Comparison of ENCODE assay signal across 18 mouse cellular contexts in the genomic region with DNA sequence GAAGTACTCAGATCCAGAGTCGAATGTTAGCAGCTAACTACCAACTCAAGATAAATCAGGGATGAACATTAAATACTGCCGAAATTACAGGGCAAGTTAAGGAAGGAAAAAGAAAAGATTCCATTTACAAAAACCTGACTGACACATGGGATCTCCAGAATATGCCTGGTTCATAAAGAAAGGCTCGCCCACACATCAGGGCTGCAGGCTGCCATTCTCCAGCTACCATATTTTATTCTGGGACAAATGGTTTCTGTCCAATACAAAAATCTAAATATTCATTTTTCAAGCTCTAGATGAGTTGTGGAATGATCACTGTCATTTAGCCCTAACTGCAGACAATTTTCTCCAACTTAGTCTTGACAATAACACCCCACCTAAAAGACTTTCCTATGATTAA.
DNase-seq lines count a peak whose midpoint lies in the region; ATAC-seq and TF ChIP-seq lines count a peak whose summit lies in the region.
"Had no signal": no experiment of that assay in that cellular context is flagged by ENCODE, and none has a peak within 500 bp of the region (broad histone marks: within the 10 kb centered on the region; RNA-seq: fewer than 3 reads in every experiment).

No protein-coding gene starts in this region.

- H3K4me3 ChIP-seq in layer of hippocampus, adult 2 months, result no peak overlapping the region
- H3K4me3 ChIP-seq: embryonic facial prominence, embryonic 10.5 days; embryonic facial prominence, embryonic 12.5 days had no signal

- ATAC-seq in frontal cortex, adult (ENCODE audit: low TSS enrichment), result peak; percentile 47
- ATAC-seq: forebrain, embryonic 14.5 days; forebrain, embryonic 16.5 days had no signal

- H3K27ac ChIP-seq in layer of hippocampus, adult 2 months, result peak overlapping the region; percentile 59
- H3K27ac ChIP-seq: embryonic facial prominence, embryonic 10.5 days; embryonic facial prominence, embryonic 12.5 days had no signal

- TF ChIP-seq CTCF in layer of hippocampus, adult 2 months (conservative IDR thresholded peaks at IDR 0.05), result no peak

- no peak for DNase-seq in frontal cortex, postnatal 25 days (ENCODE audit: low spot score in 2 of 2)
- DNase-seq in layer of hippocampus, adult 2 months (ENCODE audit: low spot score in 2 of 2), result peak in 1 of 2 experiments; percentile 33
- DNase-seq in layer of hippocampus, adult 9-11 months, result no peak
- peak; percentile 34 for DNase-seq in telencephalon, adult 2 months (ENCODE audit: low read depth, low spot score)
- DNase-seq in cerebellum, adult 9-10 months, result no peak
- DNase-seq: adrenal gland, adult 8-10 months; adrenal gland, postnatal 14 days; adrenal gland, postnatal 36 days; cerebellum, adult 11 months; cerebellum, adult 18-20 months; cerebellum, adult 8-10 months; cerebellum, postnatal 10 days; cerebellum, postnatal 25 days had no signal
